Mouse (Mus musculus): ENCODE results near the gene Tep1. TPM values are rescaled to one million over a fixed set of nuclear protein-coding genes. Genes with fewer than 3 reads are reported as not detected.

Tep1 gene
- total and polyA plus RNA-seq, 2 experiments from 2014 or later: 1.2 to 2.4 TPM

DNA sequence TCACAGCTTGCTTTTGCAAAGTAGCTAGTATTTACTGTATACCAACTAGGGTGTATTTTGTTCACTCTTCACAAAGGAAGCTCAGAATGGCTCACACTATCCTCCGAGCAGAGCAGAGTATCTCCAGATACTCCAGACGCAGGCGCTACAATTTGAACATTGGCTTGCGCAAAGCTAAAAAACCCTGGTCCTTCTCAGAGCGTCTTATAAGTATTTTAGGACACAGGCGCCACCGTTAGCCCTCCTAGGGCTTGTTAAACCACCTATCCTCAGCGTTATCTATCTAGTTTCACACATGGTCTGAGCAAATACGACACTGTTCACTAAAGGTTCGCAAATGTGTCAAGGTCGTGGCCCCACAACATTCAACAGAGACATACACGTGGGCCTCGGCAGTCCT is 65.7 kb downstream of the Tep1 start:
- H3K4me3 ChIP-seq (ENCODE audit: low read depth, low read length): no peak overlapping the region
- H3K4me2 ChIP-seq (ENCODE audit: low read depth): no peak overlapping the region
- no peak for TF ChIP-seq CTCF (IDR thresholded peaks at IDR 0.05; ENCODE audit: low read depth)
- no peak for DNase-seq
- WGBS: 76% methylated on average over 13 of the region's 13 CpGs
- H3K36me3 ChIP-seq (ENCODE audit: insufficient read depth): no peaks in the 10 kb centered on the region
- H3K4me1 ChIP-seq (ENCODE audit: insufficient read depth): no peaks in the 10 kb centered on the region
- H3K27me3 ChIP-seq (ENCODE audit: insufficient read depth, low read length): no peaks in the 10 kb centered on the region
- ATAC-seq: no peak
- H3K9ac ChIP-seq: no peak overlapping the region
- H3K9me3 ChIP-seq (ENCODE audit: low read length): no peaks in the 10 kb centered on the region
- H3K27ac ChIP-seq (ENCODE audit: low read depth, low read length): no peak overlapping the region

GRCm38 (mm10) chr14:50802843-50803562 is 67.4 kb downstream of the Tep1 start:
- Histone ChIP-seq H3K4me2 (ENCODE audit: low read depth) (no peak overlapping the region), H3K4me3 (ENCODE audit: low read depth, low read length) (no peak overlapping the region), H3K36me3 (ENCODE audit: insufficient read depth) (no peaks in the 10 kb centered on the region), H3K9me3 (ENCODE audit: low read length) (no peaks in the 10 kb centered on the region), H3K27me3 (ENCODE audit: insufficient read depth, low read length) (no peaks in the 10 kb centered on the region), H3K4me1 (ENCODE audit: insufficient read depth) (no peaks in the 10 kb centered on the region), H3K9ac (no peak overlapping the region), H3K27ac (ENCODE audit: low read depth, low read length) (no peak overlapping the region)
- TF ChIP-seq CTCF (IDR thresholded peaks at IDR 0.05; ENCODE audit: low read depth): peak; percentile 75
- ATAC-seq: no peak
- 59% methylated on average over 4 of the region's 4 CpGs for WGBS
- peak; percentile 54 for DNase-seq

- no peaks in the 10 kb centered on the region for H3K4me1 ChIP-seq (ENCODE audit: insufficient read depth)
- no peak for TF ChIP-seq CTCF (IDR thresholded peaks at IDR 0.05; ENCODE audit: low read depth)
- H3K27me3 ChIP-seq (ENCODE audit: insufficient read depth, low read length): no peaks in the 10 kb centered on the region
- H3K9ac ChIP-seq: no peak overlapping the region
- DNase-seq (no peak), ATAC-seq (no peak)
- no peaks in the 10 kb centered on the region for H3K9me3 ChIP-seq (ENCODE audit: low read length)
- no peak overlapping the region for H3K27ac ChIP-seq (ENCODE audit: low read depth, low read length)
- no peak overlapping the region for H3K4me3 ChIP-seq (ENCODE audit: low read depth, low read length)
- no peak overlapping the region for H3K4me2 ChIP-seq (ENCODE audit: low read depth)
- WGBS: 87% methylated on average over 6 of the region's 6 CpGs
- no peaks in the 10 kb centered on the region for H3K36me3 ChIP-seq (ENCODE audit: insufficient read depth)
Observed at GRCm38 (mm10) chr14:50802441-50802840, 67.9 kb downstream of the Tep1 start.

- peak; percentile 79 for DNase-seq
- H3K4me3 ChIP-seq (ENCODE audit: low read depth, low read length): no peak overlapping the region
- peak; percentile 53 for ATAC-seq
- no peaks in the 10 kb centered on the region for H3K36me3 ChIP-seq (ENCODE audit: insufficient read depth)
- no peak overlapping the region for H3K27ac ChIP-seq (ENCODE audit: low read depth, low read length)
- H3K27me3 ChIP-seq (ENCODE audit: insufficient read depth, low read length): no peaks in the 10 kb centered on the region
- H3K9ac ChIP-seq: no peak overlapping the region
- no peaks in the 10 kb centered on the region for H3K9me3 ChIP-seq (ENCODE audit: low read length)
- peak; percentile 66 for TF ChIP-seq CTCF (IDR thresholded peaks at IDR 0.05; ENCODE audit: low read depth)
- 3% methylated on average over 3 of the region's 3 CpGs for WGBS
- no peaks in the 10 kb centered on the region for H3K4me1 ChIP-seq (ENCODE audit: insufficient read depth)
- H3K4me2 ChIP-seq (ENCODE audit: low read depth): no peak overlapping the region
Observed at GRCm38 (mm10) chr14:50799502-50800259, 70.7 kb downstream of the Tep1 start.

GRCm38 (mm10) chr14:50798512-50798911 is 71.8 kb downstream of the Tep1 start:
- Histone ChIP-seq H3K36me3 (ENCODE audit: insufficient read depth) (no peaks in the 10 kb centered on the region), H3K27ac (ENCODE audit: low read depth, low read length) (no peak overlapping the region), H3K4me3 (ENCODE audit: low read depth, low read length) (no peak overlapping the region), H3K27me3 (ENCODE audit: insufficient read depth, low read length) (no peaks in the 10 kb centered on the region), H3K9ac (no peak overlapping the region), H3K4me1 (ENCODE audit: insufficient read depth) (no peaks in the 10 kb centered on the region), H3K9me3 (ENCODE audit: low read length) (no peaks in the 10 kb centered on the region), H3K4me2 (ENCODE audit: low read depth) (no peak overlapping the region)
- 69% methylated on average over 2 of the region's 2 CpGs for WGBS
- no peak for ATAC-seq
- peak; percentile 20 for DNase-seq
- peak; percentile 56 for TF ChIP-seq CTCF (IDR thresholded peaks at IDR 0.05; ENCODE audit: low read depth)

GRCm38 (mm10) chr14:50796464-50796863 is 73.9 kb downstream of the Tep1 start:
- 83% methylated on average over 1 of the region's 1 CpGs for WGBS
- H3K4me1 ChIP-seq (ENCODE audit: insufficient read depth): no peaks in the 10 kb centered on the region
- DNase-seq: no peak

GRCm38 (mm10) chr14:50795965-50796364 is 74.4 kb downstream of the Tep1 start:
- no peak for ATAC-seq
- WGBS: 88% methylated on average over 4 of the region's 4 CpGs
- no peaks in the 10 kb centered on the region for H3K9me3 ChIP-seq (ENCODE audit: low read length)
- no peaks in the 10 kb centered on the region for H3K4me1 ChIP-seq (ENCODE audit: insufficient read depth)
- TF ChIP-seq CTCF (IDR thresholded peaks at IDR 0.05; ENCODE audit: low read depth): no peak
- no peak overlapping the region for H3K27ac ChIP-seq (ENCODE audit: low read depth, low read length)
- no peaks in the 10 kb centered on the region for H3K36me3 ChIP-seq (ENCODE audit: insufficient read depth)
- H3K4me3 ChIP-seq (ENCODE audit: low read depth, low read length): no peak overlapping the region
- no peak for DNase-seq
- no peak overlapping the region for H3K4me2 ChIP-seq (ENCODE audit: low read depth)
- H3K9ac ChIP-seq: no peak overlapping the region
- H3K27me3 ChIP-seq (ENCODE audit: insufficient read depth, low read length): no peaks in the 10 kb centered on the region

More at GRCm38 (mm10) chr14:50796464-50796863, 73.9 kb downstream of the Tep1 start:
- H3K36me3 ChIP-seq (ENCODE audit: insufficient read depth): no peaks in the 10 kb centered on the region
- H3K4me3 ChIP-seq (ENCODE audit: low read depth, low read length): no peak overlapping the region
- no peak for ATAC-seq
- H3K27me3 ChIP-seq (ENCODE audit: insufficient read depth, low read length): no peaks in the 10 kb centered on the region
- no peak overlapping the region for H3K27ac ChIP-seq (ENCODE audit: low read depth, low read length)
- no peak overlapping the region for H3K9ac ChIP-seq
- no peak overlapping the region for H3K4me2 ChIP-seq (ENCODE audit: low read depth)
- no peaks in the 10 kb centered on the region for H3K9me3 ChIP-seq (ENCODE audit: low read length)
- TF ChIP-seq CTCF (IDR thresholded peaks at IDR 0.05; ENCODE audit: low read depth): no peak
